Mouse (Mus musculus): Measurements from ENCODE around the gene Sele.

DNA sequence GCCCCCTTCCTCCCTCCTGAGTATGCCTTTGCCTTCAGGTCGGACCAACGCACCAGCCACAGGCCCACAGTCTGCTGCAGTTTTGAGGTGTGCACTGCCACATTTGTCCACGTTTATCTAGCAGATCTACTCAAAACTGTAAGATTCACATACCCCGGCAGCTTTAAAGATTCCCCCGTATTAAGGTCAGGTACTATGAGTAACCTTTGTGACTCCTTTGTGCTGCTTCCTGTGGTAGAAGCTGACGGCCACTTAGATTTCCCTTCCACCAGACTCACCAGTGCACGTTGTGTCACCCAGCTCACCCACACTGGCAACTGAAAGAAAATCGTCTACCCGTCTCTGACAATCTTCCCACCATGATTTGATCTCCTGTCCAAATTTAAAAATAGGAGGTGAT is 25.1 kb downstream of the Sele start:
- no peak for TF ChIP-seq CTCF (IDR thresholded peaks at IDR 0.05; ENCODE audit: borderline replicate concordance, insufficient read depth, low read depth, low read length)
- no peak for TF ChIP-seq POLR2A (IDR thresholded peaks at IDR 0.05; ENCODE audit: borderline replicate concordance, insufficient read depth, low read length)

Measured in cerebellum, adult 2 months (tissue).